Mouse (Mus musculus) testis, adult 2 months (tissue): ENCODE measurements around the gene Trmt5.

ENCODE experiments used
- CTCF ChIP-seq: fragments of 200-500 bp; IDR thresholded peaks from 2 replicates; pipeline ENCODE4 v1.5.1; 2012; ENCODE audit warnings: low read depth, mild to moderate bottlenecking, inconsistent platforms, low read length, moderate library complexity; ENCODE audit not compliant: control insufficient read depth, insufficient read depth, insufficient replicate concordance
- POLR2A ChIP-seq: fragments of 200-500 bp; IDR thresholded peaks from 2 replicates; pipeline ENCODE4 v1.6.1; 2012; ENCODE audit warnings: low read depth, mild to moderate bottlenecking, inconsistent platforms, low read length, moderate library complexity; ENCODE audit not compliant: control insufficient read depth

DNA sequence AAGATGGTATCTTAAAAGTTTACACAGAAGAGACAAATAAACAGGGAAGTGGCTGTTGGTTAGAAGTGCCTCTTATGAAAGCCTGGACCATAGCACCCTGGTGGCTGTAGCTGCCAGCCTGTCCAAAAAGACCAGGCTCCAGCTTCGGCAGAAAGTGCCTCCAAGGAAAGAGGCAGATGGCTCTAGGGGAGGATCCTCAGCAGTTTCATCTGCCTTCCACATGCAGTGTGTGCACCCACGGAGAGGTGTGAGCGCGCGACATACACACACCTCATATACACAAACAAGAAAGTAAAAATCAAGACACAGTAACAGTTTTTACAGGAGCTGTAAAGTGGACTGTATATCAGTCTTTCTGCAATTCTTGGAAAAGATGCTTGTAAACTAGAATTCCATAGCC lies 12.1 kb upstream of the Trmt5 start:
- no peak for TF ChIP-seq CTCF
- TF ChIP-seq POLR2A = no peak
